Mouse (Mus musculus) limb, embryonic 11.5 days (tissue): ENCODE data around the gene Efna3. TPM values are rescaled to one million over a fixed set of nuclear protein-coding genes. Genes with fewer than 3 reads are reported as not detected.

Source experiments
- ATAC-seq: fragments of 200-750 bp; cut with Nextera tagmentation; 2 replicates; pipeline ENCODE4 v1.8.0; 2017; ENCODE audit warnings: low read depth; ENCODE audit not compliant: insufficient number of reproducible peaks, low FRiP score, low TSS enrichment
- DNase-seq: peaks from one replicate; pipeline ENCODE4 v3.0.0-alpha.2; 2015; ENCODE audit warnings: low spot score
- H3K27ac ChIP-seq: fragments of 300-500 bp; sonication (generic); replicated peaks from 2 replicates; pipeline ENCODE4 v1.5.1; 2014; ENCODE audit warnings: low read depth, mild to moderate bottlenecking, low read length
- H3K27me3 ChIP-seq: fragments of 300-500 bp; sonication (generic); 2 replicates; pipeline ENCODE4 v1.6.1; 2014; ENCODE audit warnings: mild to moderate bottlenecking, low read length, mixed read lengths; ENCODE audit not compliant: control insufficient read depth, insufficient read depth
- H3K36me3 ChIP-seq: fragments of 300-500 bp; sonication (generic); 2 replicates; pipeline ENCODE4 v1.6.1; 2014; ENCODE audit warnings: mild to moderate bottlenecking, low read length, moderate library complexity, mixed read lengths; ENCODE audit not compliant: control insufficient read depth, insufficient read depth
- H3K4me1 ChIP-seq: fragments of 300-500 bp; sonication (generic); 2 replicates; pipeline ENCODE4 v1.6.1; 2014; ENCODE audit warnings: low read length, mixed read lengths; ENCODE audit not compliant: control insufficient read depth, insufficient read depth
- H3K4me2 ChIP-seq: fragments of 300-500 bp; sonication (generic); 2 replicates; pipeline ENCODE4 v1.6.1; 2014; ENCODE audit warnings: low read depth, mild to moderate bottlenecking, moderate library complexity; ENCODE audit not compliant: severe bottlenecking
- H3K4me3 ChIP-seq: fragments of 300-500 bp; sonication (generic); 2 replicates; pipeline ENCODE4 v1.5.1; 2014; ENCODE audit warnings: low read depth, low read length
- H3K9ac ChIP-seq: fragments of 300-500 bp; sonication (generic); 2 replicates; pipeline ENCODE4 v1.6.1; 2014; ENCODE audit warnings: mild to moderate bottlenecking, low read length
- H3K9me3 ChIP-seq: fragments of 300-500 bp; sonication (generic); 2 replicates; pipeline ENCODE4 v1.6.1; 2016; ENCODE audit warnings: low read length; ENCODE audit not compliant: control insufficient read depth
- WGBS: fragments of 180-500 bp; shearing (Covaris S2); extraction: QIAGEN DNeasy Blood & Tissue Kit; methylation state at CpG from one replicate; pipeline ENCODE4 v1.1.7; 2014; 5-methylcytosine and 5-hydroxymethylcytosine counted together
- polyA plus RNA-seq: library from polyadenylated mRNA; unstranded; fragments of >200 nt; fragmentation: Nextera tagmentation; extraction: Ambion mirVana; gene quantifications from 2 replicates; pipeline ENCODE4 v1.2.1, GENCODE M21; 2014

The Efna3 gene
- polyA plus RNA-seq, 1 experiment from 2014 or later, result 19.3 TPM

GRCm38 (mm10) chr3:89333053-89333452 lies 10.3 kb upstream of the Efna3 start:
- H3K27ac ChIP-seq, result no peak overlapping the region
- no peak overlapping the region for H3K4me3 ChIP-seq
- H3K9ac ChIP-seq, result 0 out of 2 replicates have a peak overlapping the region, but pooled peaks have one; percentile 18
- H3K27me3 ChIP-seq, result no peaks in the 10 kb centered on the region
- H3K4me2 ChIP-seq, result no peak overlapping the region
- 55% methylated on average over 11 of the region's 11 CpGs for whole genome bisulfite sequencing
- ATAC-seq (no peak), DNase-seq (no peak)
- peaks cover 29% of the 10 kb centered on the region for H3K4me1 ChIP-seq
- no peaks in the 10 kb centered on the region for H3K9me3 ChIP-seq
- H3K36me3 ChIP-seq, result peaks cover 7% of the 10 kb centered on the region

- Histone ChIP-seq H3K4me1 (peaks cover 32% of the 10 kb centered on the region), H3K36me3 (peaks cover 7% of the 10 kb centered on the region), H3K4me2 (no peak overlapping the region), H3K4me3 (no peak overlapping the region), H3K9me3 (no peaks in the 10 kb centered on the region), H3K9ac (no peak overlapping the region), H3K27me3 (no peaks in the 10 kb centered on the region), H3K27ac (no peak overlapping the region)
- ATAC-seq (no peak), DNase-seq (no peak)
- WGBS, result 34% methylated on average over 12 of the region's 12 CpGs
Measured at GRCm38 (mm10) chr3:89332476-89332875, 9.7 kb upstream of the Efna3 start.

GRCm38 (mm10) chr3:89332013-89332412 lies 9.2 kb upstream of the Efna3 start:
- no peak for ATAC-seq
- no peak for DNase-seq
- Histone ChIP-seq H3K9me3 (no peaks in the 10 kb centered on the region), H3K4me3 (no peak overlapping the region), H3K27me3 (no peaks in the 10 kb centered on the region), H3K27ac (no peak overlapping the region), H3K36me3 (peaks cover 7% of the 10 kb centered on the region), H3K9ac (no peak overlapping the region), H3K4me1 (peaks cover 35% of the 10 kb centered on the region), H3K4me2 (no peak overlapping the region)
- 50% methylated on average over 10 of the region's 10 CpGs for WGBS

- Histone ChIP-seq H3K9me3 (no peaks in the 10 kb centered on the region), H3K9ac (no peak overlapping the region), H3K36me3 (peaks cover 7% of the 10 kb centered on the region), H3K4me2 (no peak overlapping the region), H3K27ac (no peak overlapping the region), H3K4me3 (no peak overlapping the region), H3K27me3 (no peaks in the 10 kb centered on the region), H3K4me1 (peaks cover 31% of the 10 kb centered on the region)
- 68% methylated on average over 13 of the region's 13 CpGs for WGBS
- ATAC-seq (no peak), DNase-seq (no peak)
Measured at GRCm38 (mm10) chr3:89331561-89331960, 8.8 kb upstream of the Efna3 start.

GRCm38 (mm10) chr3:89330948-89331347 lies 8.2 kb upstream of the Efna3 start:
- 22% methylated on average over 10 of the region's 10 CpGs for WGBS
- Histone ChIP-seq H3K4me2 (no peak overlapping the region), H3K4me3 (no peak overlapping the region), H3K36me3 (peaks cover 7% of the 10 kb centered on the region), H3K4me1 (peaks cover 25% of the 10 kb centered on the region), H3K27ac (no peak overlapping the region), H3K9ac (no peak overlapping the region), H3K27me3 (no peaks in the 10 kb centered on the region), H3K9me3 (no peaks in the 10 kb centered on the region)
- no peak for ATAC-seq
- peak; percentile 60 for DNase-seq

GRCm38 (mm10) chr3:89330346-89330745 lies 7.6 kb upstream of the Efna3 start:
- Histone ChIP-seq H3K4me3 (no peak overlapping the region), H3K9ac (no peak overlapping the region), H3K4me1 (peaks cover 21% of the 10 kb centered on the region), H3K9me3 (no peaks in the 10 kb centered on the region), H3K27ac (no peak overlapping the region), H3K36me3 (peaks cover 7% of the 10 kb centered on the region), H3K27me3 (no peaks in the 10 kb centered on the region), H3K4me2 (no peak overlapping the region)
- ATAC-seq (no peak), DNase-seq (no peak)
- 40% methylated on average over 3 of the region's 3 CpGs for WGBS

GRCm38 (mm10) chr3:89328623-89329022 lies 5.9 kb upstream of the Efna3 start:
- no peak overlapping the region for H3K4me2 ChIP-seq
- DNase-seq (no peak), ATAC-seq (no peak)
- peaks cover 19% of the 10 kb centered on the region for H3K4me1 ChIP-seq
- no peak overlapping the region for H3K9ac ChIP-seq
- no peak overlapping the region for H3K27ac ChIP-seq
- no peak overlapping the region for H3K4me3 ChIP-seq
- WGBS, result 16% methylated on average over 4 of the region's 4 CpGs
- no peaks in the 10 kb centered on the region for H3K9me3 ChIP-seq
- H3K36me3 ChIP-seq, result peaks cover 3% of the 10 kb centered on the region; the same call in 1 of the 2 replicates
- no peaks in the 10 kb centered on the region for H3K27me3 ChIP-seq

GRCm38 (mm10) chr3:89327371-89327870 lies 4.7 kb upstream of the Efna3 start:
- H3K4me2 ChIP-seq, result no peak overlapping the region
- ATAC-seq (no peak), DNase-seq (no peak)
- H3K36me3 ChIP-seq, result no peaks in the 10 kb centered on the region
- no peaks in the 10 kb centered on the region for H3K27me3 ChIP-seq
- H3K9me3 ChIP-seq, result no peaks in the 10 kb centered on the region
- no peak overlapping the region for H3K27ac ChIP-seq
- 30% methylated on average over 9 of the region's 9 CpGs for WGBS
- peaks cover 13% of the 10 kb centered on the region; the same call in 1 of the 2 replicates for H3K4me1 ChIP-seq
- H3K9ac ChIP-seq, result no peak overlapping the region
- H3K4me3 ChIP-seq, result no peak overlapping the region

- no peak for ATAC-seq
- H3K36me3 ChIP-seq, result no peaks in the 10 kb centered on the region
- H3K27me3 ChIP-seq, result peaks cover 8% of the 10 kb centered on the region
Measured at GRCm38 (mm10) chr3:89325882-89326281, 3.1 kb upstream of the Efna3 start.

More at GRCm38 (mm10) chr3:89325882-89326281, 3.1 kb upstream of the Efna3 start:
- 96% methylated on average over 8 of the region's 8 CpGs for WGBS
- H3K9me3 ChIP-seq, result no peaks in the 10 kb centered on the region
- H3K4me3 ChIP-seq, result no peak overlapping the region
- no peak overlapping the region for H3K27ac ChIP-seq
- H3K4me1 ChIP-seq, result peaks cover 19% of the 10 kb centered on the region
- no peak overlapping the region for H3K4me2 ChIP-seq
- H3K9ac ChIP-seq, result no peak overlapping the region
- no peak for DNase-seq
